Mouse (Mus musculus) liver, postnatal 0 days (tissue): ENCODE data around the gene Mybbp1a.

Experiments used
- CTCF ChIP-seq: sonication (generic); IDR thresholded peaks from 2 replicates; pipeline ENCODE4 v1.5.1; 2016; ENCODE audit warnings: antibody characterized with exemption, low read depth
- EP300 ChIP-seq: IDR thresholded peaks from 2 replicates; pipeline ENCODE4 v1.6.1; 2016; ENCODE audit warnings: antibody characterized with exemption, low read depth, mild to moderate bottlenecking

DNA sequence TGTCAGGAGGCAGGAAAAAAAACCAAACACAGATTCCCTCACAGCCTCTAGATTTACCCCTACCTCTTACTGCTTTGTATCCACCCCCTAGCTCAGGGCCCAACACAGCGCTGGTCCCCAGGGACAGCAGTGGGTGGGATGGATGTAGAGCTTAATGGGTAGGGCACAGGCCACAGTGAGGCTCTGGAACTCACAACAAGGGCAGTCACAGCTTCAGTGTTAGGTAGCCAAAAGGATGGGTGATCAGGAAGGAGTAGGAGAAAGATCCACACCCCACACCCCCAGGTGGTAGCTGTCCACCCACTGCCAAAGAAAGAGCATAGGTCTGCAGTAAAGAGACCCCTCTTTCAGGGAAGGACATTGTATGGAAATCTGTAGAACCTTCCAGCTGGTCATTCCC lies 36.5 kb downstream of the Mybbp1a start:
- TF ChIP-seq CTCF = no peak
- TF ChIP-seq EP300 = no peak
